Comparison of ENCODE assay signal across 8 mouse cellular contexts in genomic region chr4:122886579-122887254, GRCm38 (mm10). TPM values are rescaled to one million over a fixed set of nuclear protein-coding genes. Genes with fewer than 3 reads are reported as not detected.
DNase-seq lines count a peak whose midpoint lies in the region; ATAC-seq lines count a peak whose summit lies in the region.

No protein-coding gene starts in this region.

- H3K36me3 ChIP-seq in intestine, embryonic 16.5 days (ENCODE audit: control insufficient read depth, insufficient read depth, low read length) = no peaks in the 10 kb centered on the region
- H3K36me3 ChIP-seq in midbrain, embryonic 16.5 days (ENCODE audit: control insufficient read depth, insufficient read depth, low read length) = no peaks in the 10 kb centered on the region

- H3K9me3 ChIP-seq in intestine, embryonic 16.5 days (ENCODE audit: control insufficient read depth, low read length) = no peaks in the 10 kb centered on the region
- no peaks in the 10 kb centered on the region for H3K9me3 ChIP-seq in midbrain, embryonic 16.5 days (replicated peaks; ENCODE audit: control insufficient read depth, low read length, poor library complexity, severe bottlenecking)

- ATAC-seq in intestine, embryonic 16.5 days = no peak; the same call in 1 of the 2 replicates
- peak; percentile 24 for ATAC-seq in midbrain, embryonic 16.5 days

- H3K27ac ChIP-seq in intestine, embryonic 16.5 days (ENCODE audit: low read length) = peak overlapping the region; percentile 99
- H3K27ac ChIP-seq in midbrain, embryonic 16.5 days (ENCODE audit: low read length) = peak overlapping the region; percentile 98

- H3K4me3 ChIP-seq in intestine, embryonic 16.5 days (ENCODE audit: low read length) = peak overlapping the region; percentile 83
- peak overlapping the region; percentile 86 for H3K4me3 ChIP-seq in midbrain, embryonic 16.5 days (ENCODE audit: low read depth, low read length)

- peak; percentile 63 for DNase-seq in cerebellum, adult 11-12 months
- no peak for DNase-seq in cerebellum, adult 8-10 months
- peak; percentile 21 for DNase-seq in right cerebral cortex, postnatal 4 days
- DNase-seq in right cerebral cortex, adult 18-20 months = no peak
- DNase-seq in frontal cortex, postnatal 14 days (ENCODE audit: low spot score in 2 of 2) = no peak
- no peak for DNase-seq in testis, postnatal 10 days (ENCODE audit: low spot score)

- peaks cover 20% of the 10 kb centered on the region for H3K4me1 ChIP-seq in intestine, embryonic 16.5 days (ENCODE audit: control insufficient read depth, insufficient read depth, low read length)
- peaks cover 30% of the 10 kb centered on the region for H3K4me1 ChIP-seq in midbrain, embryonic 16.5 days (ENCODE audit: control insufficient read depth, insufficient read depth, low read length)

- H3K9ac ChIP-seq in intestine, embryonic 16.5 days (ENCODE audit: low read depth, low read length) = peak overlapping the region; percentile 86
- peak overlapping the region; percentile 86 for H3K9ac ChIP-seq in midbrain, embryonic 16.5 days (ENCODE audit: low read depth, low read length)

- peak overlapping the region; percentile 88 for H3K4me2 ChIP-seq in intestine, embryonic 16.5 days (ENCODE audit: low read depth, low read length)
- H3K4me2 ChIP-seq in midbrain, embryonic 16.5 days (ENCODE audit: low read length) = peak overlapping the region; percentile 71

- no peaks in the 10 kb centered on the region for H3K27me3 ChIP-seq in intestine, embryonic 16.5 days (replicated peaks; ENCODE audit: control insufficient read depth, insufficient read depth, low read length)
- H3K27me3 ChIP-seq in midbrain, embryonic 16.5 days (ENCODE audit: control insufficient read depth, insufficient read depth, low read depth, low read length) = no peaks in the 10 kb centered on the region

- WGBS in intestine, embryonic 16.5 days = 4% methylated on average over 19 of the region's 19 CpGs
- WGBS in midbrain, embryonic 16.5 days = 2% methylated on average over 19 of the region's 19 CpGs

RNA-seq across cellular contexts. Expression of gene Cap1, which starts 0.9 kb away (rescaled TPM):
- 86.4 and 91.1 TPM in 2 replicates for polyA plus RNA-seq in intestine, embryonic 16.5 days (2015; fragmentation: Nextera tagmentation; extraction: Ambion mirVana)
- polyA plus RNA-seq in midbrain, embryonic 16.5 days (2015; fragmentation: Nextera tagmentation; extraction: Ambion mirVana) = 70.3 and 75.0 TPM in 2 replicates

RNA-seq across cellular contexts. Expression of gene Ppt1, which starts 50.7 kb away (rescaled TPM):
- 79.3 and 81.0 TPM in 2 replicates for polyA plus RNA-seq in intestine, embryonic 16.5 days (2015; fragmentation: Nextera tagmentation; extraction: Ambion mirVana)
- polyA plus RNA-seq in midbrain, embryonic 16.5 days (2015; fragmentation: Nextera tagmentation; extraction: Ambion mirVana) = 83.4 and 91.8 TPM in 2 replicates

Comparison
In these comparisons a context has a peak if more than half of its experiments do, and no peak if none do; other contexts are left out.
1. DNase-seq: peak in cerebellum, adult 11-12 months (single experiment) and right cerebral cortex, postnatal 4 days (single experiment); none in cerebellum, adult 8-10 months (single experiment), right cerebral cortex, adult 18-20 months (single experiment), frontal cortex, postnatal 14 days (0 of 2) and testis, postnatal 10 days (single experiment).